Mouse (Mus musculus): ENCODE measurements at regions not wholly inside any gene's neighbourhood (a gene's known extent, or its start where the extent isn't known, plus 50 kb on each side); places are given as distances from the start of the nearest gene placed in this dataset.

- Histone ChIP-seq H3K4me2 (no peak overlapping the region), H3K4me3 (no peak overlapping the region), H3K36me3 (no peaks in the 10 kb centered on the region), H3K4me1 (peaks cover 8% of the 10 kb centered on the region; the same call in 1 of the 2 replicates), H3K27me3 (no peaks in the 10 kb centered on the region), H3K9me3 (no peaks in the 10 kb centered on the region), H3K27ac (peak overlapping the region; percentile 33; the same call in 1 of the 2 replicates), H3K9ac (no peak overlapping the region)
- ATAC-seq (ENCODE audit: insufficient number of reproducible peaks, insufficient read depth, low FRiP score, low TSS enrichment, low read depth): 0 out of 2 replicates have a peak, but pooled peaks have one; percentile 32
- 19% methylated on average over 7 of the region's 7 CpGs for WGBS
These were observed 609.7 kb downstream of the Efna5 start for GRCm38 (mm10) chr17:62271399-62271798.

DNA sequence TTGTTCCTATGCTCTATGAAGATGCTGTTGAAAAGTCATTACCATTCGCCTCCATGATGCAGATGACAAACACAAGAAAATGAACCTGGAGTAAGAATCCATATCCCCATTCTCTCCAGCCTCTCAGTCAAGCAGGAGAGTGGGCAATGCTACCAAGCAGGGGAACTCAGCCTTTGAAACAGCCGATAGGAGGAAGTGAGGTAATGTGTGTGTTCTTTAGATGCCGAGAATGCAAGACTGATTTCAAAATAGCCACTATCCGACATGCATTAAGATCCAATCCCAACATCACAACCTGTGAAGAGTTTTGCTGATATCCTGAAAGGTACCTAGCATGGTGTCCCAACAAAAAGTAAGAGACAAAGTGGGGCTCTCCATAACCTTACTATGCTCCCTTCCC is 611.8 kb downstream of the Efna5 start:
- Histone ChIP-seq H3K4me1 (peaks cover 8% of the 10 kb centered on the region; the same call in 1 of the 2 replicates), H3K27me3 (no peaks in the 10 kb centered on the region), H3K4me3 (no peak overlapping the region), H3K9me3 (no peaks in the 10 kb centered on the region), H3K4me2 (no peak overlapping the region), H3K27ac (no peak overlapping the region), H3K9ac (no peak overlapping the region), H3K36me3 (no peaks in the 10 kb centered on the region)
- ATAC-seq (ENCODE audit: insufficient number of reproducible peaks, insufficient read depth, low FRiP score, low TSS enrichment, low read depth): no peak
- WGBS: 91% methylated on average over 4 of the region's 4 CpGs

DNA sequence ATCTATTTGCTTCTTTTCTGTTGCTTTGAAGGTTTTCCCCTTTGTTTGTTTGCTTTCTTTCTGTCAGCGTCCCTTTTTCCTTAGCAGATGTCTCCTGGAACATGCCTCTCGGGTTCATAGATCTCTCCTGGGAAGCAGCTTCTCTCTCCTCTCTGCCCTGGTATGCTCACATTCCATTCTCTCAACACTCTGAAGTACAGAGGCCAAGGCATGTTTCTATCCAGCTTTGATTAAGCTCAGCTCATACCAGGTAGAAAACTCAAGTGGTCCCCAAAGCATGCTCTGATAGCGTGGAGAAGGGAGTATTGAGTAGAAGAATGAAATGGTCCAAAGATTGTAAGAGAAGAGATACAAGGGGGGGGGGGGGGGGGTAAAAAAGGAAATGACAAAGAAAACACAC is 627.7 kb downstream of the Efna5 start:
- no peaks in the 10 kb centered on the region for H3K4me1 ChIP-seq

GRCm38 (mm10) chr17:62248011-62248410 is 633.1 kb downstream of the Efna5 start:
- 31% methylated on average over 3 of the region's 3 CpGs for whole genome bisulfite sequencing
- H3K36me3 ChIP-seq: no peaks in the 10 kb centered on the region
- no peak overlapping the region for H3K4me2 ChIP-seq
- H3K27ac ChIP-seq: no peak overlapping the region
- no peaks in the 10 kb centered on the region for H3K27me3 ChIP-seq
- no peak overlapping the region for H3K4me3 ChIP-seq
- ATAC-seq (ENCODE audit: insufficient number of reproducible peaks, insufficient read depth, low FRiP score, low TSS enrichment, low read depth): no peak
- H3K9ac ChIP-seq: no peak overlapping the region
- no peaks in the 10 kb centered on the region for H3K4me1 ChIP-seq
- no peaks in the 10 kb centered on the region for H3K9me3 ChIP-seq

More for the DNA sequence above, 627.7 kb downstream of the Efna5 start:
- Histone ChIP-seq H3K4me2 (no peak overlapping the region), H3K27me3 (no peaks in the 10 kb centered on the region), H3K36me3 (no peaks in the 10 kb centered on the region), H3K27ac (no peak overlapping the region), H3K4me3 (no peak overlapping the region), H3K9ac (no peak overlapping the region), H3K9me3 (no peaks in the 10 kb centered on the region)
- WGBS: 38% methylated on average over 3 of the region's 3 CpGs
- ATAC-seq (ENCODE audit: insufficient number of reproducible peaks, insufficient read depth, low FRiP score, low TSS enrichment, low read depth): no peak

DNA sequence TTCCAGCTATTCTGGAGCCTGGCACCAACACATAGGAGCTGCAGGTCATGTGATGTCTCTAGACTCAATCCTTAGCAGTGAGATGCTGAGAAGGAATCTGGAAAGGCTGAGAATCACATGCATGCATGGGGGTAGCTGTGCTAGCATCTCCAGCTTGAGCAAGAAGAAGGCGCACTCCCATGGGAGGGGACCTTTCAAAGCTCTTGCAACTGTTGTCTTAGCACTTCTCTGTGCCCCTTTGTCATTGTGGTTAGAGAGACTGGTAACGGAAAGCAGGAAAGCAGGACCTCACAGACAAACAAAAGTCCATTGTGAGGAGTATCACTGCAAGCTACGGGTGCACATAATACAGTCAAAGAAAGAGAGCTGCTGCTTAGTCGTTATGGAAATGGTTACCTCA is 634.5 kb downstream of the Efna5 start:
- no peak for ATAC-seq (ENCODE audit: insufficient number of reproducible peaks, insufficient read depth, low FRiP score, low TSS enrichment, low read depth)
- no peaks in the 10 kb centered on the region for H3K36me3 ChIP-seq

DNA sequence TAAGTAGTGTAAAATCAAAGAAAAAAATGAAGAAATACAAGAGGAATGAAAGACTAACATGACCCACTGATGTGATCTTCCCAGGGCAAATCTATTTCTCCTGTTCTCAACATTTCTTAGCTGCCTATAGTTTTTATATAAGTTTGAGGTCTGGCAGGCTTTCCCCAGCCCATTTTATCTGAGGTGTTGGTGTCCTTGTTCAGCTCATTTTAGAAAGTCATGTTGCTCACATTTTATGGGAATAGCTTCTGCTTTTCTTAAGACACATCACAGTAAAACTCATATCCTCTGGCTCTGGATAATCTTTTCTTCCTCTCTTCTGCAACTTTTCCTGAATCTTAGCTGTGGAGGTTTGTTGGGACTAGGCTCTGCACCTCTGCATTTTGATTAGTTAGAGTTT is 650.2 kb downstream of the Efna5 start:
- H3K4me1 ChIP-seq: no peaks in the 10 kb centered on the region
- H3K36me3 ChIP-seq: no peaks in the 10 kb centered on the region
- no peak for ATAC-seq (ENCODE audit: insufficient number of reproducible peaks, insufficient read depth, low FRiP score, low TSS enrichment, low read depth)
- no peak overlapping the region for H3K4me2 ChIP-seq
- no peak overlapping the region for H3K27ac ChIP-seq
- no peaks in the 10 kb centered on the region for H3K27me3 ChIP-seq
- no peak overlapping the region for H3K4me3 ChIP-seq
- H3K9ac ChIP-seq: no peak overlapping the region
- H3K9me3 ChIP-seq: no peaks in the 10 kb centered on the region

More for the DNA sequence above, 634.5 kb downstream of the Efna5 start:
- H3K9me3 ChIP-seq: no peaks in the 10 kb centered on the region
- H3K9ac ChIP-seq: no peak overlapping the region
- 45% methylated on average over 4 of the region's 4 CpGs for WGBS
- no peak overlapping the region for H3K4me2 ChIP-seq
- no peaks in the 10 kb centered on the region for H3K27me3 ChIP-seq
- no peak overlapping the region for H3K4me3 ChIP-seq
- no peak overlapping the region for H3K27ac ChIP-seq
- no peaks in the 10 kb centered on the region for H3K4me1 ChIP-seq

- Histone ChIP-seq H3K9ac (no peak overlapping the region), H3K36me3 (no peaks in the 10 kb centered on the region), H3K4me3 (no peak overlapping the region), H3K27me3 (no peaks in the 10 kb centered on the region), H3K9me3 (no peaks in the 10 kb centered on the region), H3K27ac (no peak overlapping the region), H3K4me1 (no peaks in the 10 kb centered on the region), H3K4me2 (no peak overlapping the region)
- WGBS: 68% methylated on average over 9 of the region's 9 CpGs
- no peak for ATAC-seq (ENCODE audit: insufficient number of reproducible peaks, insufficient read depth, low FRiP score, low TSS enrichment, low read depth)
These were observed 670.6 kb downstream of the Efna5 start for GRCm38 (mm10) chr17:62210441-62211025.

DNA sequence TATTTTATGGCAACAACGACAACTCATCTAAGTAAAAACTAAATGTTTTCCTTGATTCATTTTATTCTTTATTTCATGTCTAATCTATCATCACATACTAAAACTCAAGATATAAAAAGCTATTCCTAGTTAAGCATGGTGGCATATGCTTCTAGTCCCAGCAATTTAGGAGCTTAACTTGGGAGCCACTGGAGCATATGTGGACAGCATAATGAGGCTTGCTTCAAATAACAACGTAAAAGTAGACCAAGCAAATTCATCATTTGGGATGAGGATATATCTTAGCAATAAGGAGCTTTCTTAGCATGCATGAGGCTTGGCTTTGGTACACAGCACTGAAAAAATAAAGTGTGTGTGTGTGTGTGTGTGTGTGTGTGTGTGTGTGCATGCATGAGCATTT is 678.5 kb downstream of the Efna5 start:
- Histone ChIP-seq H3K4me1 (no peaks in the 10 kb centered on the region), H3K4me3 (no peak overlapping the region), H3K36me3 (no peaks in the 10 kb centered on the region), H3K27ac (no peak overlapping the region), H3K27me3 (no peaks in the 10 kb centered on the region), H3K9ac (no peak overlapping the region), H3K9me3 (no peaks in the 10 kb centered on the region), H3K4me2 (no peak overlapping the region)
- WGBS: 81% methylated on average over 2 of the region's 2 CpGs
- no peak for ATAC-seq (ENCODE audit: insufficient number of reproducible peaks, insufficient read depth, low FRiP score, low TSS enrichment, low read depth)

DNA sequence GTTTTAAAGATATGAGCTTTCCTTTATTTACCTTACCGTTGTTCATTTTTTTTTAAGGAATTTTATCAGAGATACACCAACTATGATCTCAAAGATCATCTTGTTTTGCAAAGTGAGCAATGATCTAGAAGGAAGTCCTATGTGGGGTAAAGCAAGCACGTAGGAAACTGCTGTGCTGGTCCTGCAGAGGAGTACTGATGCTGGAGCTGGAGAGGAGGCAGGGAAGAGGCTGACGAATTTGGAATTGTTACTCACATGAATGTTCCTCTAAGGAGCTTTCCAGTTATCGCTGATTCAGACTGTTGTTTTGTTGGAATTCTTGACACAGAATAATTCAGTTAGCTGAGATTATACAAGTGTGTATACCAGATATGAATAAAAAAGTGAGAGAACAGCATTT is 680.6 kb downstream of the Efna5 start:
- no peaks in the 10 kb centered on the region for H3K36me3 ChIP-seq
- H3K4me1 ChIP-seq: no peaks in the 10 kb centered on the region
- H3K27ac ChIP-seq: no peak overlapping the region
- no peaks in the 10 kb centered on the region for H3K9me3 ChIP-seq
- H3K4me2 ChIP-seq: no peak overlapping the region
- ATAC-seq (ENCODE audit: insufficient number of reproducible peaks, insufficient read depth, low FRiP score, low TSS enrichment, low read depth): no peak
- no peaks in the 10 kb centered on the region for H3K27me3 ChIP-seq
- no peak overlapping the region for H3K9ac ChIP-seq
- WGBS: 80% methylated on average over 4 of the region's 4 CpGs
- no peak overlapping the region for H3K4me3 ChIP-seq

DNA sequence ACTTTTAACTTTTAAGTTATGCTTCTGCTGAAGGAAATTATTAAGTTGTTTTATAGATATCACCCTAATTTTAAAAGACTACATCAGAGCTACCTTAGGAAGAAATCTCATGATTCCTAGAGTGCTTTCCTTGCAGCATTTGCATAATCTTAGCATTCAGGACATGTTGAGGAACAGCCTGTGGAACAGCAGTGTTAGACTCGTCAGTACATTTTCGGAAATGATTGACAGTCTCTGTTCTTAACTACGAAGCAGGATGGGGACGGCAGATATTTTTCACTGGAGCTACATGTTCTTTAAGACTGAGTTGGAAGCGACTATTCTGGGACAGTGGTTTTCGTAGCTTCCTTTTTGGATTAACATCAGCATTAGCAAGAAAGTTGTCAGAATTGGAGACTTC is 681.6 kb downstream of the Efna5 start:
- H3K4me1 ChIP-seq: no peaks in the 10 kb centered on the region
- H3K9me3 ChIP-seq: no peaks in the 10 kb centered on the region
- H3K27me3 ChIP-seq: no peaks in the 10 kb centered on the region
- H3K4me2 ChIP-seq: no peak overlapping the region
- 85% methylated on average over 6 of the region's 6 CpGs for WGBS
- H3K4me3 ChIP-seq: no peak overlapping the region
- H3K9ac ChIP-seq: no peak overlapping the region
- no peaks in the 10 kb centered on the region for H3K36me3 ChIP-seq
- H3K27ac ChIP-seq: no peak overlapping the region
- ATAC-seq (ENCODE audit: insufficient number of reproducible peaks, insufficient read depth, low FRiP score, low TSS enrichment, low read depth): no peak

- no peaks in the 10 kb centered on the region for H3K9me3 ChIP-seq
- 69% methylated on average over 2 of the region's 2 CpGs for WGBS
These were observed 702.4 kb downstream of the Efna5 start for GRCm38 (mm10) chr17:62178612-62179210.

GRCm38 (mm10) chr17:62176336-62176735 is 704.8 kb downstream of the Efna5 start:
- H3K27me3 ChIP-seq: no peaks in the 10 kb centered on the region
- 53% methylated on average over 5 of the region's 5 CpGs for WGBS

More at GRCm38 (mm10) chr17:62178612-62179210, 702.4 kb downstream of the Efna5 start:
- no peak for ATAC-seq (ENCODE audit: insufficient number of reproducible peaks, insufficient read depth, low FRiP score, low TSS enrichment, low read depth)
- Histone ChIP-seq H3K27ac (no peak overlapping the region), H3K27me3 (no peaks in the 10 kb centered on the region), H3K9ac (no peak overlapping the region), H3K4me3 (no peak overlapping the region), H3K36me3 (no peaks in the 10 kb centered on the region), H3K4me1 (no peaks in the 10 kb centered on the region; the same call in 1 of the 2 replicates), H3K4me2 (no peak overlapping the region)

More at GRCm38 (mm10) chr17:62176336-62176735, 704.8 kb downstream of the Efna5 start:
- Histone ChIP-seq H3K27ac (no peak overlapping the region), H3K9ac (no peak overlapping the region), H3K36me3 (no peaks in the 10 kb centered on the region), H3K4me1 (no peaks in the 10 kb centered on the region; the same call in 1 of the 2 replicates), H3K9me3 (no peaks in the 10 kb centered on the region), H3K4me3 (no peak overlapping the region), H3K4me2 (no peak overlapping the region)
- no peak for ATAC-seq (ENCODE audit: insufficient number of reproducible peaks, insufficient read depth, low FRiP score, low TSS enrichment, low read depth)

Data from embryonic facial prominence, embryonic 13.5 days (tissue).